Mouse (Mus musculus) kidney, postnatal 0 days (tissue): ENCODE results near the gene Gse1. TPM values are rescaled to one million over a fixed set of nuclear protein-coding genes. Genes with fewer than 3 reads are reported as not detected.

ENCODE experiments used
- ATAC-seq: fragments of 200-750 bp; cut with Nextera tagmentation; replicated peaks from 2 replicates; pipeline ENCODE4 v1.8.0; 2017; ENCODE audit warnings: low read depth, moderate number of reproducible peaks, moderate TSS enrichment, moderate library complexity; ENCODE audit not compliant: low FRiP score
- DNase-seq: peaks from one replicate; pipeline ENCODE4 v3.0.0-alpha.2; 2016; ENCODE audit warnings: low spot score
- H3K27ac ChIP-seq: fragments of 300-500 bp; sonication (generic); 2 replicates; pipeline ENCODE4 v1.5.1; 2014; ENCODE audit warnings: mild to moderate bottlenecking
- H3K27me3 ChIP-seq: fragments of 300-500 bp; sonication (generic); 2 replicates; pipeline ENCODE4 v1.6.1; 2014; ENCODE audit warnings: low read length, mixed read lengths; ENCODE audit not compliant: insufficient read depth
- H3K36me3 ChIP-seq: fragments of 300-500 bp; sonication (generic); 2 replicates; pipeline ENCODE4 v1.6.1; 2014; ENCODE audit warnings: low read length, mixed read lengths; ENCODE audit not compliant: insufficient read depth
- H3K4me1 ChIP-seq: fragments of 300-500 bp; sonication (generic); replicated peaks from 2 replicates; pipeline ENCODE4 v1.6.1; 2014; ENCODE audit warnings: antibody characterized with exemption, low read length, mixed read lengths; ENCODE audit not compliant: insufficient read depth
- H3K4me2 ChIP-seq: fragments of 300-500 bp; sonication (generic); 2 replicates; pipeline ENCODE4 v1.6.1; 2014; ENCODE audit warnings: mild to moderate bottlenecking, low read length, moderate library complexity, mixed read lengths
- H3K4me3 ChIP-seq: fragments of 300-500 bp; sonication (generic); replicated peaks from 2 replicates; pipeline ENCODE4 v1.5.1; 2014; ENCODE audit warnings: low read depth, low read length
- H3K9ac ChIP-seq: fragments of 300-500 bp; sonication (generic); 2 replicates; pipeline ENCODE4 v1.6.1; 2014; ENCODE audit warnings: low read depth, low read length
- H3K9me3 ChIP-seq: fragments of 300-500 bp; sonication (generic); replicated peaks from 2 replicates; pipeline ENCODE4 v1.6.1; 2016; ENCODE audit warnings: low read length, inconsistent platforms, mixed read lengths
- CTCF ChIP-seq: IDR thresholded peaks from 2 replicates; pipeline ENCODE4 v1.5.1; 2016; ENCODE audit warnings: antibody characterized with exemption, low read depth, mild to moderate bottlenecking, moderate library complexity
- WGBS: fragments of 180-500 bp; shearing (Covaris S2); extraction: QIAGEN DNeasy Blood & Tissue Kit; methylation state at CpG from one replicate; pipeline ENCODE4 v1.1.7; 2014; 5-methylcytosine and 5-hydroxymethylcytosine counted together
- polyA plus RNA-seq: library from polyadenylated mRNA; unstranded; fragments of >200 nt; fragmentation: Nextera tagmentation; extraction: Ambion mirVana; gene quantifications from 2 replicates; pipeline ENCODE4 v1.2.1, GENCODE M21; 2015

Gse1 gene
- polyA plus RNA-seq, 1 experiment from 2014 or later, result 8.4 TPM

DNA sequence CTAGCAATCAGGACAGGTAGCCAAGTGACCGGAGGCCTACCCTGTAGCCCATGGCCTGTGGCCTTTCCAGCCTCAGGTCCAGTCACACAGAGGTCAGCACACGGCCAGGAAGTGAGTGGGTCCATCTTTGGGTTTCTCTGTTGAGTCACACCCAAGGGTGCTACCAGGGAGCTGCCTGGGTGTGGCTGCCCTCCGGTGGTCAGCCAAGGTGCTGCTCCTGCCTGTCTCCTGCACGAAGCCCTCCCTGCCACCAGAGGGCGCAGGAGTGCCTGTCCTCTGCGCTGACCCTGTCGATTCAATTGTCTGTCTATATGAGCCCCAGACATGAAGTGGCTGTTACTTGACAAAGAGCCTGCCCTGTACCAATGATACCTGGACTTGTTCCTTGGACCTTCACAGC is 91.2 kb downstream of the Gse1 start:
- H3K4me2 ChIP-seq, result no peak overlapping the region
- ATAC-seq (peak; percentile 57), DNase-seq (peak; percentile 83)
- no peak overlapping the region for H3K4me3 ChIP-seq
- peak; percentile 100 for TF ChIP-seq CTCF
- H3K27ac ChIP-seq, result no peak overlapping the region
- no peak overlapping the region for H3K9ac ChIP-seq
- no peaks in the 10 kb centered on the region for H3K36me3 ChIP-seq
- peaks cover 20% of the 10 kb centered on the region for H3K4me1 ChIP-seq
- no peaks in the 10 kb centered on the region for H3K9me3 ChIP-seq
- no peaks in the 10 kb centered on the region for H3K27me3 ChIP-seq
- WGBS, result 23% methylated on average over 7 of the region's 7 CpGs

DNA sequence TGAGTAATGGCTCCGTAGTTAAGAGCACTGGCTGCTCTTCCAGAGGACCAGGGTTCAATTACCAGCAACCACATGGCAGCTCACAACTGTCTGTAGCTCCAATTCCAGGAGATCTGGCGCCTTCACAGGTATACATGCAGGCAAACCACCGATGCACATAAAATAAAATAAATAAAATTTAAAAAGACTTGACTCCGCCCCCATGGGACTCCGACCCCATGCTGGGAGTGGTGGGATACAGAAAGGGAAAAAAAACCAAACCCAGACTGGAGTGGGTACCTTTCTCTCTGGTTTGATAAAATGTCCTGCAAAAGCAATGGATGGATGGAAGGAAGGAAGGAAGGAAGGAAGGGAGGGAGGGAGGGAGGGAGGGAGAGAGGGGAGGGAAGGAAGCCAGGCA is 91.9 kb downstream of the Gse1 start:
- H3K4me1 ChIP-seq, result peaks cover 25% of the 10 kb centered on the region
- 90% methylated on average over 5 of the region's 5 CpGs for WGBS

DNA sequence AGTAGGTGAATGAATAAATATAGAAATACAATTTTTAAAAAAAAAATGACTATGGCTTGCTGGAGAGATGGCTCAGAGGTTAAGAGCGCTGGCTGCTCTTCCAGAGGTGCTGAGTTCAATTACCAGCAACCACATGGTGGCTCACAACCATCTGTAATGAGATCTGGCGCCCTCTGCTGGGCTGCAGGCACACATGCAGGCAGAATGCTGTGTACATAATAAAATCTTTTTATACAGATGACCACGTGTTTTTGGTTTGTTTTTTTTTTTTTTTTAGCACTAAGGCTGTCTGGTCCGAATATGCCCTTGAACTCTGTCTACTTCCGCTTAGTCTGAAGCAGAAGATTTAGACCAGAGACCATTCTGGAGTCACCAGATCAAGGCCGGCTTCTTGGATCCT is 93.5 kb downstream of the Gse1 start:
- WGBS, result 54% methylated on average over 6 of the region's 6 CpGs
- Histone ChIP-seq H3K9me3 (no peaks in the 10 kb centered on the region), H3K36me3 (no peaks in the 10 kb centered on the region), H3K27ac (no peak overlapping the region), H3K4me3 (no peak overlapping the region), H3K9ac (no peak overlapping the region), H3K27me3 (no peaks in the 10 kb centered on the region), H3K4me1 (peaks cover 25% of the 10 kb centered on the region), H3K4me2 (no peak overlapping the region)
- DNase-seq (peak; percentile 41), ATAC-seq (no peak)
- peak; percentile 85 for TF ChIP-seq CTCF

More for the DNA sequence above, 91.9 kb downstream of the Gse1 start:
- no peaks in the 10 kb centered on the region for H3K27me3 ChIP-seq
- H3K4me2 ChIP-seq, result no peak overlapping the region
- DNase-seq, result no peak
- no peak for TF ChIP-seq CTCF
- H3K4me3 ChIP-seq, result no peak overlapping the region
- no peaks in the 10 kb centered on the region for H3K9me3 ChIP-seq
- no peak overlapping the region for H3K27ac ChIP-seq
- H3K36me3 ChIP-seq, result no peaks in the 10 kb centered on the region
- no peak overlapping the region for H3K9ac ChIP-seq
- no peak for ATAC-seq

DNA sequence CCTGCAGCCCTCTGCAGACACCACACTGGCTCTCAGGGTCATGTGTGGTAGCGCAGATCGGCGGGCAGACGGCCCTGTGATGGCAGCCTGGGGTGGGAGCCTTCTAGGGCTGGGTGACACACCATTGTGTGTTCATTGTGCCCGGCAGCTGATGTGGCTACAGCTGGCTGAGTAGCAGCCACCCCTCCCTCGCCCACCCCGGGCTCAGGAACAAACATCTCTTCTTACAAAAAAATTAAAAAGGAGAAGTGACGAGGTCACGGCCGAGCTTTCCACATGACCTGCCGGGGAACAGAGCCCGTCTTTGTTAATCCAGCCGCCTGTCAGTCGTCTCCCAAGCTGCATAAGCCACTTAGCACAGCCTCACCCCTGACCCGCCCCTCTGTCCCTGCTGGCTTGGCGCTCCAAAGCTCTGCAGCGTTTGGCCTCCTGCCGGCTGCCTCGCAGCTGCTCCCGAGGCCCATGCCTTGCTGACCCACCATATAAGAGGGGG is 94.7 kb downstream of the Gse1 start:
- Histone ChIP-seq H3K4me3 (no peak overlapping the region), H3K36me3 (no peaks in the 10 kb centered on the region), H3K4me1 (peaks cover 25% of the 10 kb centered on the region), H3K27me3 (no peaks in the 10 kb centered on the region), H3K4me2 (no peak overlapping the region; the same call in 1 of the 2 replicates), H3K9me3 (no peaks in the 10 kb centered on the region), H3K27ac (no peak overlapping the region), H3K9ac (0 out of 2 replicates have a peak overlapping the region, but pooled peaks have one; percentile 42)
- peak; percentile 26; the same call in 1 of the 2 replicates for ATAC-seq
- 11% methylated on average over 20 of the region's 20 CpGs for WGBS
- peak; percentile 89 for DNase-seq
- TF ChIP-seq CTCF, result 0 out of 2 replicates have a peak, but pooled peaks have one; percentile 5

DNA sequence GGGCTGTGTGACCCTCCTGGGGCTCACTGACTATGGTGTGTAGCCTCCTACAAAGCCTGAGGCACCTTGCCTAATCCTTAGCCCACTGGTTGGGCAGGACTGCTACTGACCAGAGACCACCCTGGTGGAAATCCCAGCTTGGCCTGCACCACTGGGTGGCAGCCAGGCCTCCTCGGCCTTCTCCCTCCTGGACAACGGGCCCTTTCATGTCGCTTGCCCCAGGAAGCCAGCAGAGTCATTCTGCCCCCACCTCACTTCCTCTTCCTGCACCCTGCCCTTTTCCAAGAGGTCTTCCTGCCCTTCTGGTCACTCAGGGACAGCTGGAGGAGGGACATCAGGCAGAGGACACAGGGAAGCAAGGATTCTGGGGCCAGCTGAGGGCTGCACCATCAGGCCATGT is 96.3 kb downstream of the Gse1 start:
- peak; percentile 40 for DNase-seq

DNA sequence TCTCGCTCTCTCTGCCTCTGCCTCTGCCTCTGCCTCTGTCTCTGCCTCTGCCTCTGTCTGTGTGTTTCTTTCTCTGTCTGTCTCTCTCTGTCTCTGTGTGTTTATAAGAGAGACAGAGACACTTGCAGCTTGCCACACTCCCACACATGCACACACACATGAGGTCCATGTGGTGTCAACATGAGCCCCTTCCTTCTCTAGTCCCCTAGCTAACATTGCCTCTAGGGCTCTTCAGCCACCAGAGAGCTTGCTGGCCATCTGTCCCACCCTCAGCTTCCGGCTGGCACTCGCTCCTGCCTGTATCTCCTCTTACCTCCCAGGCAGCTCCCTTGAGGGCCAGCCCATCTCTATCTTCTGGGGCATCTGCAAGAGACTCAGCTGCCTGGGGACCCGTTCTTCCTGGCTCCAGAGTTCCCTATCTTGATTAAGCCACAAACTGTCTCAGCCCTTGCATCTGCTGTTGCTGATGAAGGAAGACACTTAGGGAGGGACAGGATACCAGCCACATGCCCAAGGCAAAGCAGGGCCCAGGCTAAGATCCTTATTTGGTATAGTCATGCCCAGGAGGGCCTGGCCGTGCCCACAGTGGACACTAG is 97.0 kb downstream of the Gse1 start:
- H3K4me1 ChIP-seq, result peaks cover 25% of the 10 kb centered on the region
- H3K4me3 ChIP-seq, result no peak overlapping the region
- H3K27me3 ChIP-seq, result no peaks in the 10 kb centered on the region
- WGBS, result 67% methylated on average over 5 of the region's 5 CpGs
- TF ChIP-seq CTCF, result no peak
- ATAC-seq (no peak), DNase-seq (no peak)
- no peaks in the 10 kb centered on the region for H3K36me3 ChIP-seq
- H3K27ac ChIP-seq, result no peak overlapping the region
- no peak overlapping the region for H3K9ac ChIP-seq
- no peak overlapping the region for H3K4me2 ChIP-seq
- H3K9me3 ChIP-seq, result no peaks in the 10 kb centered on the region

More for the DNA sequence above, 96.3 kb downstream of the Gse1 start:
- H3K27me3 ChIP-seq, result no peaks in the 10 kb centered on the region
- H3K27ac ChIP-seq, result no peak overlapping the region
- H3K4me1 ChIP-seq, result peaks cover 25% of the 10 kb centered on the region
- no peaks in the 10 kb centered on the region for H3K36me3 ChIP-seq
- TF ChIP-seq CTCF, result no peak
- H3K9me3 ChIP-seq, result no peaks in the 10 kb centered on the region
- ATAC-seq, result no peak
- no peak overlapping the region for H3K4me2 ChIP-seq
- 44% methylated on average over 3 of the region's 3 CpGs for WGBS
- no peak overlapping the region for H3K9ac ChIP-seq
- no peak overlapping the region for H3K4me3 ChIP-seq
